Mouse (Mus musculus) lung, postnatal 36 days (tissue): ENCODE data around the gene Ghitm.
"Not testable (repeated sequence)": the region's sequence is repeated elsewhere in the genome, so short reads cannot be mapped to it uniquely, and the experiment has no call there.

Experiments used
- DNase-seq: peaks from one replicate; pipeline ENCODE4 v3.0.0; 2022; ENCODE audit warnings: mixed read lengths

Ghitm gene

GRCm38 (mm10) chr14:37135127-37135593 lies at the start of gene Ghitm:
Gene Ghitm, minus strand, starts transcription at chr14:37135272.
- DNase-seq: peak; percentile 99

GRCm38 (mm10) chr14:37184871-37185270 lies 49.8 kb upstream of the Ghitm start:
- DNase-seq: no peak

- no peak for DNase-seq
Measured at GRCm38 (mm10) chr14:37174484-37174883, 39.4 kb upstream of the Ghitm start.

- peak; percentile 10 for DNase-seq
Measured at GRCm38 (mm10) chr14:37165266-37165926, 30.3 kb upstream of the Ghitm start.

GRCm38 (mm10) chr14:37164392-37165032 lies 29.4 kb upstream of the Ghitm start:
- DNase-seq: no peak

- no peak for DNase-seq
Measured at GRCm38 (mm10) chr14:37163277-37163956, 28.3 kb upstream of the Ghitm start.

- DNase-seq: no peak
Measured at GRCm38 (mm10) chr14:37154391-37154790, 19.3 kb upstream of the Ghitm start.

GRCm38 (mm10) chr14:37139051-37139710 lies 4.1 kb upstream of the Ghitm start:
- DNase-seq: no peak

- not testable (repeated sequence) for DNase-seq
Measured at GRCm38 (mm10) chr14:37137596-37137995, 2.5 kb upstream of the Ghitm start.

- DNase-seq: no peak
Measured at GRCm38 (mm10) chr14:37136110-37136509, 1.0 kb upstream of the Ghitm start.

- peak; percentile 9 for DNase-seq
Measured at GRCm38 (mm10) chr14:37135671-37136070, 599 bp upstream of the Ghitm start.

GRCm38 (mm10) chr14:37134304-37135126 lies 557 bp downstream of the Ghitm start:
- peak; percentile 23 for DNase-seq

- peak; percentile 63 for DNase-seq
Measured at GRCm38 (mm10) chr14:37127652-37128051, 7.4 kb downstream of the Ghitm start.

- DNase-seq: no peak
Measured at GRCm38 (mm10) chr14:37119233-37119632, 15.8 kb downstream of the Ghitm start.

- no peak for DNase-seq
Measured at GRCm38 (mm10) chr14:37113922-37114321, 21.1 kb downstream of the Ghitm start, which contains the start of gene 2610528A11Rik. Gene 2610528A11Rik, minus strand, starts transcription at chr14:37114022.

GRCm38 (mm10) chr14:37112931-37113330 lies 22.1 kb downstream of the Ghitm start:
- DNase-seq: no peak

- DNase-seq: no peak
Measured at GRCm38 (mm10) chr14:37111371-37111770, 23.7 kb downstream of the Ghitm start.

- no peak for DNase-seq
Measured at GRCm38 (mm10) chr14:37110456-37110855, 24.6 kb downstream of the Ghitm start.

GRCm38 (mm10) chr14:37109975-37110374 lies 25.1 kb downstream of the Ghitm start:
- DNase-seq: no peak

GRCm38 (mm10) chr14:37109460-37109859 lies 25.6 kb downstream of the Ghitm start:
- no peak for DNase-seq

- no peak for DNase-seq
Measured at GRCm38 (mm10) chr14:37105846-37106245, 29.2 kb downstream of the Ghitm start.

- peak; percentile 4 for DNase-seq
Measured at GRCm38 (mm10) chr14:37104747-37105146, 30.3 kb downstream of the Ghitm start.
